Comparison of ENCODE assay signal across 8 mouse cellular contexts in the genomic region with DNA sequence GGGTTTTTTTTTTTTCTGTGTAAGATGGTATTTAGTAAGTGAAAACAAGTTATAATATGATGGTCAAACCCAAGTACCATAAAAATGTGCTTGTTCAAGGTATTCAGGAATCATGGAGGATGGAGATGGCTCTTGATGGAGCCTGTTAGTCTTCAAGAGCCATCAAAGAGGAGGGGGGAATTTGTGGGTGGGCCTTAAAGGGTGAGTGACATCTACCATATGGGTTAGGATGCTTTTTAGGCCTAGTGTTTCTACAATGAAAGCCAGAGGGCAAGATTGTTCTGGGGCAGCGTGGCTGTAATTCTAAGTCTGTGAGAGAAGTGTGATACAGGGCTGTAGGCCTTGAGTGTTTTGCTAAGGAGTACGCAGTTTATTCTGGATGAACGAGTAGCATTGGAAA. TPM values are rescaled to one million over a fixed set of nuclear protein-coding genes. Genes with fewer than 3 reads are reported as not detected.
DNase-seq lines count a peak whose midpoint lies in the region; ATAC-seq and TF ChIP-seq lines count a peak whose summit lies in the region.

No protein-coding gene starts in this region.

- H3K36me3 ChIP-seq in heart, embryonic 11.5 days (ENCODE audit: control insufficient read depth, insufficient read depth, low read length), result no peaks in the 10 kb centered on the region
- peaks cover 8% of the 10 kb centered on the region for H3K36me3 ChIP-seq in G1E (replicated peaks)
- no peaks in the 10 kb centered on the region for H3K36me3 ChIP-seq in forebrain, embryonic 11.5 days (ENCODE audit: control insufficient read depth, insufficient read depth, low read length)
- no peaks in the 10 kb centered on the region for H3K36me3 ChIP-seq in liver, embryonic 13.5 days
- no peaks in the 10 kb centered on the region for H3K36me3 ChIP-seq in stomach, embryonic 16.5 days (ENCODE audit: control insufficient read depth, insufficient read depth, low read length)

- no peak for DNase-seq in heart, adult 11 months
- DNase-seq in G1E (ENCODE audit: low spot score), result no peak
- no peak for DNase-seq in forebrain, embryonic 11.5 days (ENCODE audit: low spot score)
- DNase-seq in liver, embryonic 13.5 days, result no peak
- no peak for DNase-seq in urinary bladder, postnatal 14 days (ENCODE audit: low spot score)

- peak overlapping the region; percentile 59 for H3K4me2 ChIP-seq in heart, embryonic 11.5 days
- peak overlapping the region; percentile 45 for H3K4me2 ChIP-seq in forebrain, embryonic 11.5 days (ENCODE audit: low read depth, low read length, severe bottlenecking)
- H3K4me2 ChIP-seq in liver, embryonic 13.5 days, result peak overlapping the region; percentile 51
- peak overlapping the region; percentile 57 for H3K4me2 ChIP-seq in stomach, embryonic 16.5 days (ENCODE audit: low read depth, low read length)

- no peaks in the 10 kb centered on the region for H3K27me3 ChIP-seq in heart, embryonic 11.5 days (ENCODE audit: control insufficient read depth, insufficient read depth, low read length)
- H3K27me3 ChIP-seq in G1E (ENCODE audit: insufficient read depth, low read length), result no peaks in the 10 kb centered on the region
- no peaks in the 10 kb centered on the region for H3K27me3 ChIP-seq in forebrain, embryonic 11.5 days (ENCODE audit: control insufficient read depth, insufficient read depth, low read length)
- H3K27me3 ChIP-seq in liver, embryonic 13.5 days, result no peaks in the 10 kb centered on the region
- no peaks in the 10 kb centered on the region for H3K27me3 ChIP-seq in stomach, embryonic 16.5 days (ENCODE audit: control insufficient read depth, insufficient read depth, low read length)

- H3K9me3 ChIP-seq in heart, embryonic 11.5 days (replicated peaks; ENCODE audit: control insufficient read depth, low read length), result no peaks in the 10 kb centered on the region
- no peaks in the 10 kb centered on the region for H3K9me3 ChIP-seq in G1E (replicated peaks)
- H3K9me3 ChIP-seq in forebrain, embryonic 11.5 days (ENCODE audit: control insufficient read depth, low read length), result no peaks in the 10 kb centered on the region
- H3K9me3 ChIP-seq in liver, embryonic 13.5 days (replicated peaks), result no peaks in the 10 kb centered on the region
- no peaks in the 10 kb centered on the region for H3K9me3 ChIP-seq in stomach, embryonic 16.5 days (replicated peaks; ENCODE audit: control insufficient read depth, low read length)

- H3K9ac ChIP-seq in heart, embryonic 11.5 days (ENCODE audit: low read depth, low read length), result no peak overlapping the region
- peak overlapping the region; percentile 29; the same call in 1 of the 2 replicates for H3K9ac ChIP-seq in forebrain, embryonic 11.5 days (ENCODE audit: low read length)
- H3K9ac ChIP-seq in liver, embryonic 13.5 days, result no peak overlapping the region
- peak overlapping the region; percentile 35; the same call in 1 of the 2 replicates for H3K9ac ChIP-seq in stomach, embryonic 16.5 days (ENCODE audit: low read length)

- H3K27ac ChIP-seq in heart, embryonic 11.5 days (ENCODE audit: low read depth, low read length), result no peak overlapping the region
- peak overlapping the region; percentile 59; the same call in 1 of the 2 replicates for H3K27ac ChIP-seq in forebrain, embryonic 11.5 days (ENCODE audit: low read depth, low read length)
- H3K27ac ChIP-seq in liver, embryonic 13.5 days, result no peak overlapping the region
- H3K27ac ChIP-seq in stomach, embryonic 16.5 days (ENCODE audit: low read length), result no peak overlapping the region

- peak overlapping the region; percentile 53 for H3K4me3 ChIP-seq in heart, embryonic 11.5 days (ENCODE audit: low read depth, low read length)
- H3K4me3 ChIP-seq in G1E (ENCODE audit: low read depth, low read length), result peak overlapping the region; percentile 73
- H3K4me3 ChIP-seq in forebrain, embryonic 11.5 days (ENCODE audit: low read depth, low read length), result peak overlapping the region; percentile 49
- H3K4me3 ChIP-seq in liver, embryonic 13.5 days (replicated peaks), result peak overlapping the region; percentile 38
- H3K4me3 ChIP-seq in stomach, embryonic 16.5 days (replicated peaks; ENCODE audit: low read length), result peak overlapping the region; percentile 63

- no peaks in the 10 kb centered on the region for H3K4me1 ChIP-seq in heart, embryonic 11.5 days (ENCODE audit: control insufficient read depth, insufficient read depth, low read length)
- peaks cover 6% of the 10 kb centered on the region; the same call in 1 of the 2 replicates for H3K4me1 ChIP-seq in G1E (ENCODE audit: insufficient read depth, low read depth, low read length)
- H3K4me1 ChIP-seq in forebrain, embryonic 11.5 days (replicated peaks; ENCODE audit: control insufficient read depth, insufficient read depth, low read length), result no peaks in the 10 kb centered on the region
- H3K4me1 ChIP-seq in liver, embryonic 13.5 days (replicated peaks), result 0 out of 2 replicates have a peak, but pooled peaks cover 2% of the 10 kb centered on the region
- no peaks in the 10 kb centered on the region for H3K4me1 ChIP-seq in stomach, embryonic 16.5 days (ENCODE audit: control insufficient read depth, insufficient read depth, low read length)

- ATAC-seq in heart, embryonic 11.5 days (replicated peaks; ENCODE audit: insufficient number of reproducible peaks, low FRiP score, low TSS enrichment), result no peak
- 0 out of 2 replicates have a peak, but pooled peaks have one; percentile 6 for ATAC-seq in G1E (ENCODE audit: extremely low read depth, insufficient number of reproducible peaks, low FRiP score, poor library complexity, severe bottlenecking)
- ATAC-seq in forebrain, embryonic 11.5 days (replicated peaks; ENCODE audit: low FRiP score), result peak; percentile 63
- no peak for ATAC-seq in liver, embryonic 13.5 days (ENCODE audit: low read depth)
- no peak for ATAC-seq in stomach, embryonic 16.5 days (ENCODE audit: insufficient read depth, low FRiP score)
- ATAC-seq in inflammation-experienced regulatory T-cells, adult 6 months, result no peak

- 34% methylated on average over 3 of the region's 3 CpGs for WGBS in heart, embryonic 11.5 days (ENCODE audit: insufficient replicate concordance)
- 35% methylated on average over 3 of the region's 3 CpGs for WGBS in forebrain, embryonic 11.5 days
- 46% methylated on average over 3 of the region's 3 CpGs for WGBS in liver, embryonic 13.5 days (ENCODE audit: insufficient replicate concordance)
- WGBS in stomach, embryonic 16.5 days, result 27% methylated on average over 3 of the region's 3 CpGs

- no peak for TF ChIP-seq CTCF in G1E (IDR thresholded peaks at IDR 0.05; ENCODE audit: low read depth, low read length)

RNA-seq across cellular contexts. Expression of gene Nbdy, which starts 1.0 kb away (rescaled TPM):
- 68.5 and 70.7 TPM in 2 replicates for polyA plus RNA-seq in heart, embryonic 11.5 days (2014; fragmentation: Nextera tagmentation; extraction: Ambion mirVana)
- 81.5 and 97.5 TPM in 2 replicates for total RNA-seq in G1E (2014; fragmentation: Nextera tagmentation)
- total RNA-seq in G1E (2017), result 44.7 and 89.1 TPM in 2 replicates
- polyA plus RNA-seq in G1E (2012), result 52.5 and 59.2 TPM in 2 replicates
- polyA plus RNA-seq in forebrain, embryonic 11.5 days (2014; fragmentation: Nextera tagmentation; extraction: Ambion mirVana), result 69.7 and 79.3 TPM in 2 replicates
- polyA plus RNA-seq in liver, embryonic 13.5 days (2015; fragmentation: Nextera tagmentation; extraction: Ambion mirVana), result 23.8 and 24.3 TPM in 2 replicates
- 86.8 and 93.7 TPM in 2 replicates for polyA plus RNA-seq in stomach, embryonic 16.5 days (2015; fragmentation: Nextera tagmentation; extraction: Ambion mirVana)
- polyA plus RNA-seq in inflammation-experienced regulatory T-cells, adult 6 months (2017; shearing (Covaris generic)), result 10 to 100 TPM; 43.5 to 62.9 (median 48.5) TPM

RNA-seq across cellular contexts. Expression of gene Kctd12b, which starts 28.2 kb away (rescaled TPM):
- 2.5 and 4.3 TPM in 2 replicates for polyA plus RNA-seq in heart, embryonic 11.5 days (2014; fragmentation: Nextera tagmentation; extraction: Ambion mirVana)
- total RNA-seq in G1E (2014; fragmentation: Nextera tagmentation) (not detected in 2 replicates), G1E (2017) (0.11 TPM in 1 of 2 replicates, not detected in the other)
- polyA plus RNA-seq in G1E (2012), result not detected in 2 replicates
- polyA plus RNA-seq in forebrain, embryonic 11.5 days (2014; fragmentation: Nextera tagmentation; extraction: Ambion mirVana), result 2.5 and 2.6 TPM in 2 replicates
- polyA plus RNA-seq in liver, embryonic 13.5 days (2015; fragmentation: Nextera tagmentation; extraction: Ambion mirVana), result 0.77 and 0.80 TPM in 2 replicates
- polyA plus RNA-seq in stomach, embryonic 16.5 days (2015; fragmentation: Nextera tagmentation; extraction: Ambion mirVana), result 5.6 and 5.9 TPM in 2 replicates
- under 1 TPM in 2 of 3 experiments, not detected in 1; 0.26 to 0.39 TPM for polyA plus RNA-seq in inflammation-experienced regulatory T-cells, adult 6 months (2017; shearing (Covaris generic))

Comparison
In these comparisons a context has a peak if more than half of its experiments do, and no peak if none do; other contexts are left out.
1. ATAC-seq: peak in G1E (single experiment) and forebrain, embryonic 11.5 days (single experiment); none in heart, embryonic 11.5 days (single experiment), liver, embryonic 13.5 days (single experiment), stomach, embryonic 16.5 days (single experiment) and inflammation-experienced regulatory T-cells, adult 6 months (single experiment).
2. H3K9ac ChIP-seq: peak in forebrain, embryonic 11.5 days (single experiment) and stomach, embryonic 16.5 days (single experiment); none in heart, embryonic 11.5 days (single experiment) and liver, embryonic 13.5 days (single experiment).
3. Peak in every context shown above with its lines, with median percentiles within 50 percentile points of each other: H3K4me2 ChIP-seq and H3K4me3 ChIP-seq.